Mouse (Mus musculus) Patski (cell line): ENCODE measurements around the gene Gcnt3. TPM values are rescaled to one million over a fixed set of nuclear protein-coding genes. Genes with fewer than 3 reads are reported as not detected.

Experiments
- ATAC-seq: fragments of 100-300 bp; one replicate; pipeline ENCODE4 v1.8.0; 2021
- CTCF ChIA-PET: fragments of 350-600 bp; sonication (Branson Sonifier 250); formaldehyde crosslinking; loops from one replicate; lab custom pipeline; 2022; ENCODE audit warnings: inconsistent platforms; lab: Charles Lee
- POLR2A ChIA-PET: fragments of 350-600 bp; sonication (Branson Sonifier 250); formaldehyde crosslinking; loops from one replicate; lab custom pipeline; 2022; ENCODE audit warnings: antibody characterized with exemption, inconsistent platforms; lab: Charles Lee
- DNase-seq: peaks from one replicate; pipeline ENCODE4 v3.0.0-alpha.2; 2011; ENCODE audit warnings: low read depth, low spot score
- H3K27me3 ChIP-seq: fragments of 371-371 bp; one replicate; pipeline ENCODE4 v1.5.1; 2021
- CTCF ChIP-seq: fragments of 100-300 bp; IDR thresholded peaks from one replicate; pipeline ENCODE4 v1.5.1; 2021
- in situ Hi-C: fragments of 300-500 bp; cut with MboI; formaldehyde crosslinking; loops from 3 replicates; pipeline ENCODE4 v1.11.1; 2018; ENCODE audit warnings: low pct_unique_long_range_greater_than_20kb, mixed read lengths
- polyA plus RNA-seq: library from polyadenylated mRNA; unstranded; gene quantifications from one replicate; pipeline ENCODE4 v1.2.3, GENCODE M21; 2021

Gene Gcnt3
- polyA plus RNA-seq, 1 experiment from 2014 or later = 0.17 TPM

- POLR2A ChIA-PET = interaction anchor here (0.5 kb wide), 1 partner anchor 708 kb away, joined by 3 read pairs; no protein-coding TSS in a partner anchor
- no peak for DNase-seq
- no peaks in the 10 kb centered on the region for H3K27me3 ChIP-seq
- ATAC-seq = no peak
- TF ChIP-seq CTCF = no peak
- in situ Hi-C loops = no loop called here
- CTCF ChIA-PET = interaction anchor here (0.9 to 1.5 kb wide), 2 partner anchors 9 to 12 kb away, joined by 3 to 8 read pairs; no protein-coding TSS in a partner anchor
Measured at GRCm38 (mm10) chr9:70010781-70011473, 27.0 kb downstream of the Gcnt3 start.

- ATAC-seq (no peak), DNase-seq (no peak)
- no peaks in the 10 kb centered on the region for H3K27me3 ChIP-seq
- POLR2A ChIA-PET = no interaction called here
- in situ Hi-C loops = no loop called here
- CTCF ChIA-PET = interaction anchor here (1.5 kb wide), 1 partner anchor 11 kb away, joined by 8 read pairs; no protein-coding TSS in a partner anchor
- TF ChIP-seq CTCF = no peak
Measured at GRCm38 (mm10) chr9:70009754-70010304, 28.1 kb downstream of the Gcnt3 start.

GRCm38 (mm10) chr9:70007506-70008248 lies 30.2 kb downstream of the Gcnt3 start:
- no peak for TF ChIP-seq CTCF
- POLR2A ChIA-PET = interaction anchor here (0.6 to 1.2 kb wide), 2 partner anchors 10 to 385 kb away, joined by 3 read pairs; no protein-coding TSS in a partner anchor
- CTCF ChIA-PET = interaction anchor here (0.9 kb wide), 2 partner anchors 10 to 14 kb away, joined by 3 read pairs; no protein-coding TSS in a partner anchor
- DNase-seq = no peak
- H3K27me3 ChIP-seq = no peaks in the 10 kb centered on the region
- ATAC-seq = no peak
- in situ Hi-C loops = no loop called here

- in situ Hi-C loops = no loop called here
Measured at GRCm38 (mm10) chr9:70006984-70007383, 30.9 kb downstream of the Gcnt3 start.

GRCm38 (mm10) chr9:70003516-70003915 lies 34.4 kb downstream of the Gcnt3 start:
- H3K27me3 ChIP-seq = no peaks in the 10 kb centered on the region
- ChIA-PET CTCF (no interaction called here), POLR2A (no interaction called here)
- DNase-seq (no peak), ATAC-seq (no peak)
- no peak for TF ChIP-seq CTCF
- in situ Hi-C loops = no loop called here

More at GRCm38 (mm10) chr9:70006984-70007383, 30.9 kb downstream of the Gcnt3 start:
- CTCF ChIA-PET = no interaction called here
- ATAC-seq (no peak), DNase-seq (no peak)
- TF ChIP-seq CTCF = no peak
- H3K27me3 ChIP-seq = no peaks in the 10 kb centered on the region
- POLR2A ChIA-PET = interaction anchor here (0.6 to 1.2 kb wide), 2 partner anchors 9 to 384 kb away, joined by 3 read pairs; no protein-coding TSS in a partner anchor

- CTCF ChIA-PET = interaction anchor here (1.1 to 2.3 kb wide), 5 partner anchors 10 to 572 kb away, joined by 3 to 12 read pairs (median 3); no protein-coding TSS in a partner anchor
- ATAC-seq = no peak
- DNase-seq = no peak
- POLR2A ChIA-PET = no interaction called here
- in situ Hi-C loops = loop anchor here (10.0 kb wide), 1 partner anchor 575 kb away; no protein-coding TSS in a partner anchor
- H3K27me3 ChIP-seq = no peaks in the 10 kb centered on the region
- TF ChIP-seq CTCF = peak; percentile 54
Measured at GRCm38 (mm10) chr9:69999318-69999717, 38.6 kb downstream of the Gcnt3 start.

- no peak for ATAC-seq
- H3K27me3 ChIP-seq = no peaks in the 10 kb centered on the region
- DNase-seq = no peak
- ChIA-PET CTCF (no interaction called here), POLR2A (interaction anchor here (0.5 kb wide), 1 partner anchor 470 kb away, joined by 4 read pairs; no protein-coding TSS in a partner anchor)
- TF ChIP-seq CTCF = no peak
- in situ Hi-C loops = loop anchor here (10.0 kb wide), 1 partner anchor 570 kb away; no protein-coding TSS in a partner anchor
Measured at GRCm38 (mm10) chr9:69994547-69994946, 43.3 kb downstream of the Gcnt3 start.

- POLR2A ChIA-PET = no interaction called here
- no peak for ATAC-seq
- in situ Hi-C loops = loop anchor here (10.0 kb wide), 1 partner anchor 569 kb away; no protein-coding TSS in a partner anchor
- H3K27me3 ChIP-seq = no peaks in the 10 kb centered on the region
- no peak for DNase-seq
- CTCF ChIA-PET = interaction anchor here (0.7 kb wide), 1 partner anchor 15 kb away, joined by 3 read pairs; no protein-coding TSS in a partner anchor
- TF ChIP-seq CTCF = no peak
Measured at GRCm38 (mm10) chr9:69993479-69993878, 44.4 kb downstream of the Gcnt3 start.

GRCm38 (mm10) chr9:69992841-69993277 lies 45.0 kb downstream of the Gcnt3 start:
- H3K27me3 ChIP-seq = no peaks in the 10 kb centered on the region
- no peak for TF ChIP-seq CTCF
- ChIA-PET CTCF (no interaction called here), POLR2A (no interaction called here)
- no peak for DNase-seq
- ATAC-seq = no peak
- in situ Hi-C loops = loop anchor here (10.0 kb wide), 1 partner anchor 568 kb away; no protein-coding TSS in a partner anchor

GRCm38 (mm10) chr9:69990346-69990745 lies 47.5 kb downstream of the Gcnt3 start:
- in situ Hi-C loops = loop anchor here (10.0 kb wide), 1 partner anchor 566 kb away; no protein-coding TSS in a partner anchor
- ATAC-seq (no peak), DNase-seq (no peak)
- CTCF ChIA-PET = no interaction called here
- TF ChIP-seq CTCF = no peak
- POLR2A ChIA-PET = no interaction called here
- no peaks in the 10 kb centered on the region for H3K27me3 ChIP-seq
